Mouse (Mus musculus): ENCODE results near the gene Wipf2. TPM values are rescaled to one million over a fixed set of nuclear protein-coding genes. Genes with fewer than 3 reads are reported as not detected.
"Not testable (repeated sequence)": the region's sequence is repeated elsewhere in the genome, so short reads cannot be mapped to it uniquely, and the experiment has no call there.

Wipf2 gene
- total RNA-seq, 2 experiments from 2014 or later, result 7.3 to 10.1 TPM

DNA sequence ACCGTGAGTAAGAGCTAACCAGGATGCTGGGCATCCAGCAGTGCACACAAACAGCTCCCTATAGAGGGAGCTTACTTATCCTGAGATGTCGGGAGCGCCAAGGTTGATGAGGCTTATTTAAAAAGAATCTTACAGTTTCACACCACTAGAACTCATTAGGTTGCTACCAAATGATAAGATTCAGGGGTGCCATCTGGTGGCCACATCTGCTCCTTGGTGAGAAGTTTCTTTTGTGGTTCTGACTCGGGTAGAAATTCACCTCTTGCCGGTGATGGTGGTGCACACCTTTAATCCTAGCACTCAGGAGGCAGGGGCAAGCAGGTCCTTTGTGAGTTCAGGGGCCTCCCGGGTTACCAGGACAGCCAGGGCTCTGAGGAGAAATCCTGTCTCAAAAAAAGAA is 46.2 kb downstream of the Wipf2 start:
- peak; percentile 63 to 87 for DNase-seq

DNA sequence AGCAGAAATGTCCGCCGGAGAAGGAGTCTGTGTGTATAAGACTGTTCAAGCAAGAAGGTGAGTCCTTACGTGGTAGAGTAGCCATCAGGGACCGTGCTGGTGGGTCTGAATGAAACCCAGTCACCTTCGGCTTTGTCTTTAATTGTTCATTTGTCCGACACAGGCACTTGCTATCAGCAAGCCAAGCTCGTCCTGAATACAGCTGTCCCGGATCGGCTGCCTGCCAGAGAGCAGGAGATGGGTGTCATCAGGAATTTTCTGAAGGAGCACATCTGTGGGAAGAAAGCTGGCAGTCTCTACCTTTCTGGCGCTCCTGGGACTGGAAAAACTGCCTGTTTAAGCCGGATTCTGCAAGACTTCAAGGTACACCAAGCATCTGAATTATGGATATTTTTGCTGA is 47.0 kb downstream of the Wipf2 start:
- peak; percentile 32 to 41 for DNase-seq

DNA sequence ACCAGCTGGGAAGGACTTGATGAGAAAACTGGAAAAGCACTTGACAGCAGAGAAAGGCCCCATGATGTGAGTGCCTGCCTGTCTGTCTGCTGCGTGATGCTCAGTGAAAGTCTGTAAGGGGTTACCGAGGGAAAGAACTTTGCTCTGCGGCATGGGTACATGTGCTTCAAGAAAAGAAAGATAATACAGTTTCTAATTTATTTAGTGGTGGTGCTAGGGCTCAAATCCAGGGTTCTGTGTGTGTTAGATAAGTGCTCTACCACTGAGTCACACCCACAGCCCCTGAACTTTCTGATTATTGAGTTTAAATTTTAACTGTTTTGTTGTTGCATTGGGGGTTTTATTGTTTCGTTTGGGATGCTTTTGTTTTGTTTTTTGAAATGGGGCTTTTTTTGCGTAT is 48.1 kb downstream of the Wipf2 start:
- DNase-seq, result no peak

DNA sequence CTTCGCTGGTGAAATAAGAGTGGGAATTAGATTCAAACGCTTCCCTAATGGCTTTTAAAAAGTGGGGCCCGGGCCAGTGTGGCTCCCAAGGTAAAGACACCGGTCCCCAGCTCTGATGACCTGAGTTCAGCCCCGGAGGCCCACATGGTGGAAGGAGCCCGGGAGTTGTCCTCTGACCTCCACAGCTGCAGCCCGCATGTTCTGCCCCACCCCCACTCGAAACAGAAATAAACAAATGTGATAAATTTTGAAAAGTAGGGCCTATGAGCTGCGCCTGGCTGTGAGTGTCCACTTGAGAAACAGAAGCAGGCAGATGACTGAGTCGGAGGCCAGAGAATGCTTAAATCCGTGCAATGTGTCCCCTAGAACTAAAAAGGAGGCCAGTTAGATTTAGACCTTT is 50.8 kb downstream of the Wipf2 start:
- peak in 1 of 2 experiments; percentile 29 for DNase-seq

DNA sequence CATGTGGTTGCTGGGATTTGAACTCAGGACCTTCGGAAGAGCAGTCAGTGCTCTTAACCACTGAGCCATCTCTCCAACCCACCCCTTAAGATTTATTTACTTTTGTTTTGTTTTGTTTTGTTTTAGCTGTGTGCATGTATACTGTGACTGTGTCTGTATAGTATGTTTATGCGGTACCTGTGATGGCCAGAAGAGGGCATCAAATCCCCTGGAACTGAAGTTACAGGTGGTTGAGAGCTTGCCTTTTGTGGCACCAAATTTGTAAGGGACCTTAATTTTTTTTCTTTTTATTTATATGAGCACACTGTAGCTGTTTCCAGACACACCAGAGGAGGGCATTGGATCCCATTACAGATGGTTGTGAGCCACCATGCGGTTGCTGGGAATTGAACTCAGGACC is 52.9 kb downstream of the Wipf2 start:
- DNase-seq, result not testable (repeated sequence)

DNA sequence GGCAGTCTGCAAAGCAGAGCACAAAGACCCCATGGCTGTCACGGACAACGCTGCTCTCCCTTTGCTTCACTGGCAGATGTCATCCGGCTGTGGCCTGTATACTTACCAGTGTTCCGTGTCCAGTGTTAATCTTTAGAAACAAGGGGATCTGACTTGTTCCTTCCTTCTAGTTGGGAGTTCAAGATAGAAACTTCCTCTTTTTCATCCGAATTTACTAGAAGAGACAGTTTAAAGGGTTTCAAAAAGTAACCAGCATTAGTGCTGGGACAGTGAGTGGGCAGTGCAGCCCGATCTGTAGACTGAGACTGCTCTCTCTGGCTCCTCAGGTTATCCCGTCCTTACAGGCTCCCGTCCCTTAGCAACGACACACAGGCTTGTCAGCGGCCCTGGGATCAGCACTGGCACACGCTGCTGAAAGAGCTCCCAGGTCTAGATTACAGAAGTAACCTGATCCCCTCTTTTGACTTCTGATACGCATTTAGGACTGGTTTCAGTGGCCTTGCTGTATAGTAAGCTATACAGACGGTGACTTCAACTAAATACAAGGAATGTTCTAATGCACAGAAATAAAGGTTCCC is 54.1 kb downstream of the Wipf2 start:
- DNase-seq, result peak; percentile 48 to 60

DNA sequence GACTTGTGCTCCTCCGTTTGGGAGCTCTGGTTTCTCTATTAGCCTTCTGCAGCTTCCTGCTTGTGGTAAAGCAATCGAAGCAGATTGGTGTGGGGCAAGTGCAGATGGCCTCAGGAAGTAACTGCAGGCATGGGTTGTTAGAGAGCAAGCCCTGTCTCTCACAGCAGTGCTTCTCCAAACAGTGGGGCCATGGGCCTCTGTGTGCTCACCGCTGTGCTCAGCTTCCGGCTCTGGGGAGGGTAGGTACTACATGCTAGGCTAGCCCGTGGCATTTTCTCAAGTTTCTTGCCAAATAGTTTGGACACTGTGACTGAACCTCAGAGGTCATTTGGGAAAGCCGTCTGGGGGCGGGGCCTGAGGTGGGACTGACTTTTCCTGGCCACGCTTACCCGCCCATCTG is 54.8 kb downstream of the Wipf2 start:
- DNase-seq, result peak; percentile 71 to 78

DNA sequence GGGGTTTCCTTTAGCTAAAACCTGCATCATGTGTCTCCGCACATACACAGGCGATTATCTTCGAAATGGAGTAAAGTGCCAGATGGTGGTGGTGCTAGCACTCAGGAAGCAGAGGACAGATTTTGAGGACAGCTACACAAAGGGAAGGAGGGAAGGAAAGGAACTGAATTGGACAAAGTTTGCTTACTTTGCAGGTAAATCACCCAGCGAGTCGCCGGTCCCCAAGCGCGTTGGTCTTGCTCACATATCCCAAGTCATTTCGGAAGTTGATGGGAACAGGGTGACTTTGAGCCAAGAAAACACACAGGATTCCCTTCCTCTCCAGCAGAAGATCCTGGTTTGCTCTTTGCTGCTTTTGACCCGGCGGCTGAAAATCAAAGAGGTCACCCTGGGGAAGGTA is 55.6 kb downstream of the Wipf2 start:
- no peak for DNase-seq

DNA sequence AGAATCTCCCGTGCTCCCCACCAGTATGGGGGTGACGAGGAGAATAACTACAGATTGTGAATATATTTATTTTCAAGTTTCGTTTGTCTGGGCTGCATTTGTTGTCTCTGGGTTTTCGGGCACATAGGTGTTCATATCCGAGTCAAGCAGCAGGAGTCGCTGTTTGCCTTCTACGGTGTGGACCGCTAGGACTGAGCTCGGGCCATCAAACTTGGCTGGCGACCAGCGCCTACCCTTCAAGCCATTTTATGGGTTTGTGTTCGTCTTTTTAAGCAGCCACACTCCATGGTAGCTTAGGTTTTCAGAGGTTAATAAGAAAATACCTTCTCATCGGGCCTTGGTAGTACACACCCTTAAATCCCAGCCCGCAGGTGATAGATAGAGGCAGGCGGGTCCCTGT is 58.4 kb downstream of the Wipf2 start:
- DNase-seq, result peak; percentile 37 to 68

DNA sequence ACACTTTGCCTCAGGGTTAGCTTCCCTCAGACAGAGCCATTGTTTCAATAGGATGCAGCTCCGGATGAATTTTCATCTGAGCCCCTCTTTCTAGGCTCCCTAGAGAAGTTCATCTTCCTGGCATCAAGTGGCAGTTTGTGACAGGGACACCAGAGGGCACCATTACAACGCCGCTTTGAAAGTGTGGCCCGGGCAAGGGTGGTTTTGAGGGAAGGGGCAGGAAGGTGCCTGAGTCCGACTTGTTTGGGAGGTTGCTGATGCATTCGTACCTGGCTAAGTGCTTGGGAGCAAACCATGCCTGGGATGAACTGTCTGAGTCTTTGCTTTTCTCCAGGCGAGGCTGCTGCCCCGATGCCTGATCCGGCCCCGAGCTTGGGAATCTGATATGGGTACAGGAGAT is 58.9 kb downstream of the Wipf2 start:
- DNase-seq, result peak; percentile 66 to 82

DNA sequence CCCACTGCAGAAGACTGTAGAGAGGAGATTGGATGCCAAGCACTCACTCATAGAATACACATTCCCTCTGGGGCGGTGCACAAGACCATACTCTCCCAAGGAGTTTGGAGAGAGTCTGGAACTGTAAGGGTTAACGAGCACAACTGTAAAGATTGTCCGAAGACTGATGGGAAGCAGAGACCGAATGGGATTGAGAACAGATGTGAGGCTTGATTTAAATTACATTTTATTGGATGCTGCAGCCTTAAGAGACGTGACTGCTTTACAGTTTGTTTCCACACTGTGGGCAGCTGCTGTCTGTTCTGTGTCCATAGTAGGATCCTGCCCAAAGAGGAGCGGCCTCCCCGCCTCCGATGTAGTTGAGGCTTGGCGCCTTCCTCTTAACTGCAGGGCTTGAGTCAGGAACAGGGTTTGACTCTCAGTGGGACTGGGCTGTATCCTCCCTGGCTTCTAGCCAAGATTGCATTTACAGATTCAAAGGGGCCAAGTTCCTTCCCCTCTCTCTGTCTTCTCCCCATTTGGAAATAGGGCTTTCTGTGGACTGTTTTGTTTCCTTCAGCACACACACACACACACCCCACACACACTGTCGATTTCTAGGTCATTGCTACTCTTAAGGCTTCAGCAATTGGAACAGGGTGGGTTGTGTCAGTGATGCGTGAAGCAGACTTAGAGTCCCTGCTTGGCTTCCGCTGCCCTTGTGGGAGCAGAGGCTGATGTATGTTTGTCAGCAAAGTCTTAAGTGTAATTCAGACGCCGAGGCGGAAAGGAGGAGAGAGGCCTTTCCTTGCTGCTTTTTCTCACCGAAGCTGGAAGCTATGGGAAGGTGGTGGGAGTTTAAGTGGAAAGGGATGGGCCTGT is 59.6 kb downstream of the Wipf2 start:
- DNase-seq, result peak in 1 of 2 experiments; percentile 63

DNA sequence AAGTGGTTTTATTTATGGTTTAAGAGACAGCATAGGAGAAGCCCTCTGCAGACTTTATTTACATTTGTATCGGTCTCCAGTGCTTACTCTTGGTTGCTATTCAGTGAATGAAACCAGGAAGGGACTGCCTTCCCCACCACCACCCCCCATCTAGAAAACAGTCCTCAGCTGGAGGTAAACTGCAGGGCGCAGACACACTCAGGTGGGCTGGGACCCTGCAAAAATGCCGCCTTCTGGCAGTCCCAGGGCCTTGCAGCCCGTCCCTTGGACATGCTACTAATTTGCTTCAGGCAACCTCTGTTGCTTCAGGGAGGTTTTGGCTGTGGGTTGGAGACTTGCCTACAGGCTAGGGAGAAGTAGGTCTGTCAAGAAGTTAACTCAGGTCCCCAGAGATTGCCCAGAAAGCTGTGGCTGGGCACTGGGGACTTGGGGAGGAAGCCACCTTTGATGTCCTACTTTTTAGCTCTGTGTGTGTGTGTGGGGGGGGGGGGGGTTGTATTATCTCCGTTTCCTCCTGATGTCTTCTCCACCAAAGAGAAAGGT is 61.3 kb downstream of the Wipf2 start:
- DNase-seq, result no peak

DNA sequence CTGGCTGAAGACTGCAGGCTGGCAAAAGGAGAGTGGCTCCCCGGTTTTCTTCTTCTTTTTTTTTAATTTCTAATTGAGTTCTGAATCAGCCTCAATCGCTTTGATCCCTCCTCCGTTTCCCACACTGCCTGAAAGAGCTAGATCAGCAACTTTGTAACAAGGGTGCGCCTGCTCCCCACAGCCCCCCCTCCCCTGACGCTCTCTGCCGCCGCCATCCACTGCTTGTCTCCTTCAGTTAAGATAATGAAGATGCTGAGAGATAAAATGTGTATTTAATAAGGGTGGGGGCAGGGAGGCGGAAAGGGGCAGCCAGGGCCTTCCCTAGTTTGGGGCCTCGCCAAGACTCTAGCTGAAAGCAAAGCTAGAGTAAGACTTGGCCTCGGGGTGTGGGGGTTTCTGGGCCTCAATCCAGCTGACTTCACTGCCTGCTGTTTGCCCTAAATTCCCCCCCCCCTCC is 61.9 kb downstream of the Wipf2 start:
- peak in 1 of 2 experiments; percentile 31 for DNase-seq

DNA sequence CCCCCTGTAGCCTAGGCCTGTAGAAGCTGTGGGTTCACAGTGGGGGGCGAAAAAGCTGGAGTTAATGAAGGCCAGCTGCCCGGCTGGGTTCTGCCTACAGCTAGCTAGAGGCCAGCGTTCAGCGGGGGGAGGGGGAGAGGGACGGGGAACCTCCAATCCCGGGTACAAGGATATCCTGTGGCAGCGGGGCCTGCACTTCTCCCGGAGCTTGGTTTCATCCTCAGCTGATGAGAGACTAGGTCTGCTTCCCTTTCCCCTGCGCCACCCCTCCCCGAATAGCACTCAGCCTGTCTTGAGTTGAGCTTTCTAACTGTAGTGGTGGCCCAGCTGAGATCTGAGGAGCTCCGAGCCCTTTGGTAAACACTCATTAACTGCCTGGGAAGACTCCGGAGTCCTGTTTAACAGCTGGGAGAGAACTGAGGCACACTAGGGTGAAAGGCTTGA is 62.5 kb downstream of the Wipf2 start:
- no peak for DNase-seq

DNA sequence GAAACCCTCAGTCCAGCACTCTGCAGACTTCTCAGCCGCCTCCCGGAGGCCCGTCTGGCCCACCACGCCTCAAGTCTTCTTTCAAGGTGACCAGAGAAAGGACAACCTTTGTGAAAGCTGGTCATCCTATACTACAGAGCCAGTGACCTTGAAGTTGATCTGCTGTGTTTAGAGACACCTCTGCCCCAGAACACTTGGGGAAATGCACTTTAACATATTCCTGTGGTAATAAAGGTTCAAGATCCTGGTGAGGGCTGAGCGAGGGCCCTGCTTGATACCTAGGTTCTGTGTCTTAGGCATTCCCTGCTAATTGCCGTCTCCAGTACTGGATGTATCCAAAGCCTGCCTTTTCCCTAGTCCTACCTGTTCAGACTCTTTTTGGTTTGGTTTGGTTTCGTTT is 63.1 kb downstream of the Wipf2 start:
- no peak for DNase-seq

DNA sequence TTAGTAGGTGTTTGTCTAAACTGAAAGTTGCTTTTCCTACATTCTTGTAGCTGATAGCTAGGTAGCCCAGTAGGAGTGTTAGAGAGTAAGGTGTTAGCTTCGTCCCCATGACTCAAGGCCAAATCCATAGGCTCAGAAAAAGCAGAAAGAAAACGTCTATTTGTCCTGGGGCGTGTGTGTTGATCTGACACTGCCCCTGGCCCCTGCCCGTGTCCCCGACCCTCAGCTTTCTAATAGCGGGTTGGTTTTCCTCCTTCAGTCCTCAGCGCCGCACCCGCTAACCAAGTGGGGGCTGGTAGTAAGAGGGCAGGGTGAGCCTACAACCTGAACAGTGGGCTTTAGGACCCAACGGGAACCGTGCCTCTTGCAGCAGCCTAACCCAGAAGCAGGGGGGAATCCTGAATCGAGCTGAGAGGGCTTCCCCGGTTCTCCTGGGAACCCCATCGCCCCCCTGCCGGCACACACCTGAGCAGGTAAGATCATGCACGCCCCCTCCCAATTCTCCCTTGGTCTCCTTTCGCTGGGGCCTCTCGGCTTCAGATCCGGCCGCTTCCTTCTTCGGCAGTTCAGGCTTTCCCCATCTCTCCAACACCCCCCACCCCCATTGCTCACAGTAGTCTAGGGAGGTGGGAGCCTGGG is 64.1 kb downstream of the Wipf2 start, which contains the start of gene Rara:
Rara (plus strand) TSS at position 381 of the 639 bp plus-strand sequence.
- DNase-seq, result no peak

DNA sequence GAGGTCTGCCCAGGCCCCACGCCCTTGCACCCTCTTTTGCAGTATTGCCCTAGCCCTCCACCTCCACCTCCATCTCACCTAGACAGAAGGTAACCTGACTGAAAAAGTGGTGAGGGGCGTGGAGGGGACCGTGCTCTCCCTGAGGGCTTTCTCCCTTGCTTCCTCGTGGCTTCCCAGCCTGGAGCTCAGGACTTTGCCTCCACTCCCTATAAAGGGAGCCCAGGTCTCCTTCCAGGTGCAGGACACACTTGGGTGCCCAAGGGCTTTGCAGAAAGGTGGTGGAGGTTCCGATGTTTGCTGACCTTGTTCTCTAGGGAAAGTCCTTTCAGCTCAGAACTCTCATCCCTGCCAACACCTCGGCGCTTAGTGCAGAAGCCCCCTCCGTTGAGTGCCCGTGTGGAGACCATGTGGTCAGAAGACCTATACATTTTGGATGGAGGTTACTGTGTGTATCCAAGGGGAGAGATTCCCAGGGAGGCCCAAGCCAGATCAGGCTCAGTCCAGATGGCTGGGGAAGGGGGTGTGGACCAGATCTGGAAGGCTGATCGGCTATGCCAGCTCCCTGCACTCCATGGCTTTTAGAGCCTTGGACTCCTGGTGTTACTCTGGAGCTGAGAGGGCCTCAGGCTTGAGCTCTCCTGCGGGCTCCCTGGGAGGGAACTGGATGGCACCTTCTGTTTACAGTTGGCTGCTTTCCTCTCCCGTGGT is 64.9 kb downstream of the Wipf2 start:
- DNase-seq, result peak in 1 of 2 experiments; percentile 8

DNA sequence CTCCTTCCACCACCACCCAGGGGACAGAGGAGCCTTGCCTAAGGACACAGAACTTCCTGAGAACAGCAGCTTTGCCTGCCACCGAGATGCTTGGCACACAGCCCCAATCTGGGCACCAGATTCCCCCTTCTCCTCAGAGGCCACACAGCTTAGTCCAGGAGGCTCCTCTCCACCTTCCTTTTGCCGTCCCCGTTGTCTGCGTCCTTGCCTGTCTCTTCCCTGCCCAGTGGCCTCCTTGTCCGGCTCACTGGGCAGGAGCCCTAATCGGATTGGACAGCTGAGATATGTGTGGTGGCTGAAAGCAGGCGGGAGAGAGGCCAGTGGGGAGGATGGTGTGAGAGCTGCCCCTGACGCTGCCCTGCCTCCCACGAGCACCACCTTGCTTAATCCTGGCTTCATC is 66.1 kb downstream of the Wipf2 start:
- peak in 1 of 2 experiments; percentile 48 for DNase-seq

DNA sequence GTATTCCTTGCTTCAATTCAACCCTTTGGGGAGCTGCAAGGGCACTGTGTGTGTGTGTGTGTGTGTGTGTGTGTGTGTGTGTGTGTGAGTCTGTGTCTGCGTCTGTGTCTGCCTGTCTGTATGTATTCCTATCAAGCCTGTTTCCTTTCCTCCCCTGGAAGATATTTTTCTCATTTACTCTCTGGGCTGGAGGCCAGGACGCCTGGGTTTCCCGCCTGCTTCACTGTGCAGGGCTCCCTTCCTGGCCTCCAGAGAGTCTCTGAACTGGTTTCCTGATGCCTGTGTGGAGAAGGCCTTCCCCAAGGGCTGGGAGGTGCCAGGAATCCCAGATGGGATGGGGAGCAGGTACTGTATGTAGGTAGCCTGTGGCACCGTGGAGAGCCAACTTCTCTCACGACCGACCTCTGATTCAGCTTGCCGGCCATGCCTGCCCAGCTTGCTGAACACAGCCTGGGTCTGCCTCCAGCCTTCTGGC is 66.7 kb downstream of the Wipf2 start:
- peak; percentile 61 to 68 for DNase-seq

DNA sequence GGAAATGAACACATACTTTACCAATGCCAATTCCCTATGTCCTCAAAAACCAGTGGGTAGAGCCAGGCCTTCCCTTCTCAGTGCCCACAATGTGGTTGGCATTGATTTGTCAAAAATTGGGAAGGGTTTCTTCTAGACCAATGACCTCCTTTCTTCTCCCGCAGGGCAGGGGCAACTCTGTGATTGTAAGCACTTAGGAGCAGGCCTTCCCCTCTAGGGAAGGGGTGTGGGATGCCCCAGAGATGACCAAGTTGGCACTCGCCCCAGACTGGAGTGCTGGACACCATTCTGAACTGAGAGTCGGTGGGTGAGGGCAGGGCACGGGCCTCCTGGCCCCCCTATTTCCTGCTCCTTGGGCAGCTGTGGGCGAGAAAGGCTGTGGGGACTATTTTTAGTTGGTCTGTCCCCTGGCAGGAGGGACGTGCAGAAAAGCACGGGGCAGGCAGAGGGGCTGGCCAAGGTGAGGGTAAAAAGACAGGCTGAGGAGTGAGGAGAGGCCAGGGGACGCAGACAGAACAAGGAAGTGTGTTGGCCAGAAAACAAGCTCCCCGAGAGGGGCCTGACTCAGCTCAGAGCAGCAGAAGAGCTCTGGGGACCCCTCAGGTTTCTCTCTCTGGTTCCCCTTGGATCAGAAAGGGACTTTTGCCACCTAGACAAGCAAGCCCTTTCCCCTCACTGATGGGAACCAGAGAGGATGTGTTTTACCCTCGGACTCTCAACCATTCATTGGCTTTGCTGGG is 67.5 kb downstream of the Wipf2 start:
- DNase-seq, result peak; percentile 68 to 70
